Mouse (Mus musculus) layer of hippocampus, adult 9-11 months (tissue): ENCODE measurements around the gene F2rl2.
A peak's percentile ranks its signal among the peaks of the same experiment; 100 is the strongest.

Experiments
- DNase-seq: peaks from one replicate; pipeline ENCODE4 v3.0.0; 2022

F2rl2 gene

GRCm38 (mm10) chr13:95705589-95705988, 8.9 kb downstream of the F2rl2 start:
- DNase-seq: no peak

- DNase-seq: no peak
Observed at GRCm38 (mm10) chr13:95712054-95712453, 15.4 kb downstream of the F2rl2 start.

- DNase-seq: no peak
Observed at GRCm38 (mm10) chr13:95712570-95713268, 16.1 kb downstream of the F2rl2 start.

GRCm38 (mm10) chr13:95714271-95714975, 17.8 kb downstream of the F2rl2 start:
- no peak for DNase-seq

GRCm38 (mm10) chr13:95715356-95715755, 18.7 kb downstream of the F2rl2 start:
- no peak for DNase-seq

- peak; percentile 59 for DNase-seq
Observed at GRCm38 (mm10) chr13:95719320-95720232, 22.9 kb downstream of the F2rl2 start.

GRCm38 (mm10) chr13:95730491-95730890, 33.8 kb downstream of the F2rl2 start:
- no peak for DNase-seq

- no peak for DNase-seq
Observed at GRCm38 (mm10) chr13:95739651-95740050, 43.0 kb downstream of the F2rl2 start.

GRCm38 (mm10) chr13:95741813-95742689, 45.4 kb downstream of the F2rl2 start:
- DNase-seq: no peak

- no peak for DNase-seq
Observed at GRCm38 (mm10) chr13:95742881-95743466, 46.3 kb downstream of the F2rl2 start.

GRCm38 (mm10) chr13:95745451-95745850, 48.8 kb downstream of the F2rl2 start:
- no peak for DNase-seq

GRCm38 (mm10) chr13:95746509-95746908, 49.9 kb downstream of the F2rl2 start:
- DNase-seq: no peak

GRCm38 (mm10) chr13:95747101-95747500, 50.4 kb downstream of the F2rl2 start:
- no peak for DNase-seq

GRCm38 (mm10) chr13:95747541-95747940, 50.9 kb downstream of the F2rl2 start:
- no peak for DNase-seq
